In genomic region chr2:125505006-125505745, GRCm38 (mm10) we compare ENCODE assay signal across 8 mouse cellular contexts. TPM values are rescaled to one million over a fixed set of nuclear protein-coding genes. Genes with fewer than 3 reads are reported as not detected.
A peak's percentile ranks its signal among the peaks of the same experiment; 100 is the strongest.
DNase-seq lines count a peak whose midpoint lies in the region; ATAC-seq and TF ChIP-seq lines count a peak whose summit lies in the region.

TSS of gene Gm9913 (plus strand) at chr2:125505089.

- peak within 1 kb of the TSS; percentile 79 for H3K9ac ChIP-seq in forebrain, embryonic 16.5 days (replicated peaks; ENCODE audit: low read depth, low read length)
- H3K9ac ChIP-seq in limb, embryonic 12.5 days (replicated peaks) = peak within 1 kb of the TSS; percentile 79
- peak within 1 kb of the TSS; percentile 80 for H3K9ac ChIP-seq in midbrain, embryonic 13.5 days (replicated peaks)

- TF ChIP-seq CTCF in testis, adult 2 months (IDR thresholded peaks at IDR 0.05; ENCODE audit: control insufficient read depth, insufficient read depth, insufficient replicate concordance, low read depth, low read length) = no peak

- peak; percentile 20 to 25 for DNase-seq in adrenal gland, adult 18-20 months (ENCODE audit: low spot score in 2 of 2)
- no peak for DNase-seq in adrenal gland, postnatal 4 days (ENCODE audit: low spot score in 2 of 2)
- DNase-seq in ZHBTc4 (ENCODE audit: low read depth, low spot score) = peak; percentile 69
- peak; percentile 67 for DNase-seq in heart, postnatal 25 days (ENCODE audit: low spot score)

- H3K36me3 ChIP-seq in forebrain, embryonic 16.5 days (ENCODE audit: control insufficient read depth, insufficient read depth) = peaks cover 2% of the 10 kb centered on the region; the same call in 1 of the 2 replicates
- H3K36me3 ChIP-seq in limb, embryonic 12.5 days = no peaks in the 10 kb centered on the region
- H3K36me3 ChIP-seq in midbrain, embryonic 13.5 days = no peaks in the 10 kb centered on the region
- no peaks in the 10 kb centered on the region for H3K36me3 ChIP-seq in testis, adult 2 months (ENCODE audit: control insufficient read depth, insufficient read depth, low read length)

- peak within 1 kb of the TSS; percentile 80 for H3K4me3 ChIP-seq in forebrain, embryonic 16.5 days (replicated peaks; ENCODE audit: low read length)
- H3K4me3 ChIP-seq in limb, embryonic 12.5 days (replicated peaks) = peak within 1 kb of the TSS; percentile 71
- H3K4me3 ChIP-seq in midbrain, embryonic 13.5 days (replicated peaks) = peak within 1 kb of the TSS; percentile 74
- H3K4me3 ChIP-seq in testis, adult 2 months (ENCODE audit: control insufficient read depth, low read depth, low read length) = peak within 1 kb of the TSS; percentile 70

- H3K9me3 ChIP-seq in forebrain, embryonic 16.5 days (ENCODE audit: control insufficient read depth, low read length) = no peaks in the 10 kb centered on the region
- H3K9me3 ChIP-seq in limb, embryonic 12.5 days = no peaks in the 10 kb centered on the region
- H3K9me3 ChIP-seq in midbrain, embryonic 13.5 days = no peaks in the 10 kb centered on the region

- under 1% methylated on average over 43 of the region's 45 CpGs for WGBS in forebrain, embryonic 16.5 days
- WGBS in limb, embryonic 12.5 days = under 1% methylated on average over 45 of the region's 45 CpGs
- WGBS in midbrain, embryonic 13.5 days = under 1% methylated on average over 44 of the region's 45 CpGs

- H3K27ac ChIP-seq in forebrain, embryonic 16.5 days (ENCODE audit: low read length) = peak within 1 kb of the TSS; percentile 45
- H3K27ac ChIP-seq in limb, embryonic 12.5 days = peak within 1 kb of the TSS; percentile 88
- H3K27ac ChIP-seq in midbrain, embryonic 13.5 days = peak within 1 kb of the TSS; percentile 71
- H3K27ac ChIP-seq in testis, adult 2 months (ENCODE audit: control insufficient read depth, insufficient read depth, low read depth, low read length) = no peak within 1 kb of the TSS

- intact Hi-C loops in heart, postnatal 25 days (cut with DNase I) = loop anchor here (2.0 to 5.0 kb wide), 3 partner anchors 18 to 92 kb away; no protein-coding TSS in a partner anchor

- H3K4me1 ChIP-seq in forebrain, embryonic 16.5 days (replicated peaks; ENCODE audit: control insufficient read depth, insufficient read depth, low read length) = peaks cover 11% of the 10 kb centered on the region
- H3K4me1 ChIP-seq in limb, embryonic 12.5 days (replicated peaks) = peaks cover 13% of the 10 kb centered on the region
- H3K4me1 ChIP-seq in midbrain, embryonic 13.5 days (replicated peaks) = peaks cover 19% of the 10 kb centered on the region
- peaks cover 11% of the 10 kb centered on the region for H3K4me1 ChIP-seq in testis, adult 2 months (ENCODE audit: control insufficient read depth, insufficient read depth, low read length)

- no peaks in the 10 kb centered on the region for H3K27me3 ChIP-seq in forebrain, embryonic 16.5 days (replicated peaks; ENCODE audit: control insufficient read depth, insufficient read depth, low read length)
- H3K27me3 ChIP-seq in limb, embryonic 12.5 days = peaks cover 56% of the 10 kb centered on the region
- H3K27me3 ChIP-seq in midbrain, embryonic 13.5 days = peaks cover 20% of the 10 kb centered on the region
- no peaks in the 10 kb centered on the region for H3K27me3 ChIP-seq in testis, adult 2 months (ENCODE audit: control insufficient read depth, insufficient read depth, low read length)

- peak within 1 kb of the TSS; percentile 100 for H3K4me2 ChIP-seq in forebrain, embryonic 16.5 days (ENCODE audit: low read length)
- H3K4me2 ChIP-seq in limb, embryonic 12.5 days = peak within 1 kb of the TSS; percentile 88
- H3K4me2 ChIP-seq in midbrain, embryonic 13.5 days (replicated peaks) = peak within 1 kb of the TSS; percentile 98

- no peak for TF ChIP-seq POLR2A in testis, adult 2 months (IDR thresholded peaks at IDR 0.05; ENCODE audit: control insufficient read depth, low read depth, low read length)

- ATAC-seq in forebrain, embryonic 16.5 days = peak; percentile 62
- ATAC-seq in limb, embryonic 12.5 days (ENCODE audit: insufficient number of reproducible peaks, insufficient read depth, low FRiP score, low TSS enrichment, low read depth) = peak; percentile 15
- no peak; the same call in 1 of the 2 replicates for ATAC-seq in midbrain, embryonic 13.5 days

RNA-seq across cellular contexts. Expression of gene Gm9913, which starts in this region (rescaled TPM):
- under 1 TPM in 1 of 2 experiments, not detected in 1; 0.16 TPM for total RNA-seq in adrenal gland, adult 18-20 months (2021)
- total RNA-seq in adrenal gland, postnatal 4 days (2021) = under 1 TPM; 0.28 TPM
- polyA plus RNA-seq in forebrain, embryonic 16.5 days (2015; fragmentation: Nextera tagmentation; extraction: Ambion mirVana) = 0.35 TPM in 1 of 2 replicates, not detected in the other
- under 1 TPM; 0.08 to 0.42 TPM for total RNA-seq in heart, postnatal 25 days (2021)
- 0.20 and 0.32 TPM in 2 replicates for polyA plus RNA-seq in limb, embryonic 12.5 days (2016; fragmentation: Nextera tagmentation; extraction: Ambion mirVana)
- 0.11 TPM in 1 of 2 replicates, not detected in the other for polyA plus RNA-seq in midbrain, embryonic 13.5 days (2015; fragmentation: Nextera tagmentation; extraction: Ambion mirVana)
- polyA plus RNA-seq in testis, adult 2 months (2012; rRNA removed) = 0.04 TPM in 1 of 2 replicates, not detected in the other

Comparison
In these comparisons a context has a peak if more than half of its experiments do, and no peak if none do; other contexts are left out.
1. Peak in DNase-seq in adrenal gland, adult 18-20 months; RNA of the gene not detected or under 1 TPM.
2. Peak in ATAC-seq, H3K4me3 ChIP-seq, H3K27ac ChIP-seq, H3K9ac ChIP-seq and H3K4me2 ChIP-seq in forebrain, embryonic 16.5 days; RNA of the gene not detected or under 1 TPM.
3. Peak in DNase-seq in heart, postnatal 25 days; RNA of the gene not detected or under 1 TPM.
4. Peak in ATAC-seq, H3K4me3 ChIP-seq, H3K27ac ChIP-seq, H3K9ac ChIP-seq and H3K4me2 ChIP-seq in limb, embryonic 12.5 days; RNA of the gene not detected or under 1 TPM.